Mouse (Mus musculus) cerebellum, adult 9-11 months (tissue): ENCODE results near the gene Midn.

Experiments
- DNase-seq: peaks from one replicate; pipeline ENCODE4 v3.0.0; 2022

Gene Midn

DNA sequence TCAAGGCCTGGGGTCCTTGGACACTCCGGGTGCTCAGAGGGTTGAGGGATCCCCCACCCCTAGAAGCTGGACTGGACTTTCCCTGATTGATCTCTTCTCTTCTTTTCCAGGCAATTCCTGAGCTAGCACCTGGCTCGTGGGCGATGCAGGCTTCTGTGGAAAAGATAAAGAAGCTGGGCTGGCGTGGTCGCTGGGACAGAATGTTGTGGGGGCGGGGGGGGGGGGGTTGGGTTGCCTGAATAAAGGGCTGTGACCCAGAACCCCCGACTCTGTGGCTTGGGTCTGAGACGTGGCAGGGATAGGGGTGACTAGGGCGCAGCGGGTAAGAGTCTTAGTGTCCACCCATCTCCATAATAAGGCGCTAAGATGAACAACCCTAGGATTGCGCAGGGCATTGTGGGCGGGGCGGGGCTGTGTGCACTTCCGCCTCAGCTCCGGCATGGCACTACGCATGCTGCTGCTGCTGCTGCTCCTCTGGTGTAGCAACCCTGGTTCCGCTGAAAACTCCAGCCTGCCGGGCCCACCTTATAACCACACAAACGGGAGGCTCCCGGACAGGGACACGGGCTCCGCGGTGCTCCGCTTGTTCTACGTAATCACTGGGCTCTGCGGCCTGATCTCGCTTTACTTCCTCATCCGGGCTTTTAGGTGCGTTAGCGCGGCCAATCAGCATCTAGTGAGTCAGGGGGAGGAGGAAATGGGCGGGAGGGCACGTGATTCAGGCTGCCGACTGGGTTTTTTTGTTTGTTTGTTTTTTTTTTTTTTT lies 24.6 kb downstream of the Midn start, which contains the start of gene 1600002K03Rik:
TSS of gene 1600002K03Rik (plus strand) at position 418 of the 766 bp plus-strand sequence.
- DNase-seq: peak; percentile 91

DNA sequence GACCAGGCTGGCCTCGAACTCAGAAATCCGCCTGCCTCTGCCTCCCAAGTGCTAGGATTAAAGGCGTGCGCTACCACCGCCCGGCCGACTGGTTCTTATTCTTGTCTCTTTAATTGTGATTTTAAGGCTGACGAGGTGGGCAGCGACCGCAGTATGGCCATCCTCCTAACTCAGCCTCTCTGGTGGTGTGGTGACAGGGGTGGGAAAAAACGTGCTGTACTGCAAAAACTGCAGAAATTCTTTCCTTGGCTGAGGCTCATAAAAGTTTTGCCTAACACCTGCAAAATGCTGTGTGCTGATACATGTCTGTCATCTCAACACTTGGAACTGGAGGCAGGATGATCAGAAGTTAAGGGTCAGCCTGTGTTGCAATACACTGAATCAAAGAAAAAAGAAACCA lies 25.3 kb downstream of the Midn start:
- DNase-seq: peak; percentile 62

DNA sequence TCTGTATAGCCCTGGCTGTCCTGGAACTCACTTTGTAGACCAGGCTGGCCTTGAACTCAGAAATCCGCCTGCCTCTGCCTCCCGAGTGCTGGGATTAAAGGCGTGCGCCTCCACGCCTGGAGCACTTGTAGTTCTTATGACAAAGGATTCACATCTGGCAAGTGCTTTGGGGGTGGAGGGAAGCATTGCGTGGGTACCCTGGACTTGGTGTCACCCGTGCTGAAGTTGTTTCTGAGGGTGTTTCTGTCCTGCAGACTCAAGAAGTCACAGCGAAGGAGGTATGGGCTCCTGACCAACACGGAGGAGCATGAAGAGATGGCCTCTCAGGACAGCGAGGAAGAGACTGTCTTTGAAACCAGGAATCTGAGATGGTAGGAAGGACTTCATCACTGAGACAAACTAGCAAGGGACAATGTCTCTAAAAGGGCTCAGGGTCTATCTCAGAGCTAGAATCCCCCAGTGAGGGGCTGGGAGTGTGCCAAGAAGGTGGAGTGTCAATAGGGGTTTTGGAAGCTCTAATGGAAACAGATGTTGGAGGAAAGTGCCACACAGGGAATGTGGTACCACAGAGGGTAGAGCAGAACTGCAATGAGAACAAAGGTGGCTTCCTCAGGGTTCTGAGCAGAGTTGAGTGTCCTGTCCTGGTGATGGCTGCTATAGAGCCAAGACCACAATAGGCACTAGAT lies 26.0 kb downstream of the Midn start:
- DNase-seq: peak; percentile 69

DNA sequence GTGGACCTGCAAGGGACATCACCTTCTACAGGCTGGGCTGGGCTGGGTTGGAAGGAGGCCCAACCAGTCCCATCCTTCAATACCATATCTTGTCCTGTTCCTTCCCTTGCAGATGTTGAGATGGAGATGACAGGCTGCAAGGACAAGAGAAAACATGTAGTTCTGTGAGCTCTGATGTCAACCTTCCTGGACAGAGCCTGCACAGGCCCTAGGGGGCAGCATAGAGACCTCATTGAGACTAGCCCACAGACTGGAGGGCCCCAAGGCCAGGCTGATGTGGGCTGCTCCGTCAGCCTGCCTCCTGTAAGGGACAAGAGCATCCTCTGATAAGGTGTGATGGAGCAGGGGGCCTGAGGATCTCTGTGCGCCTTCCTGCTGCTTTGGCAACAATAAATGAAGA lies 26.6 kb downstream of the Midn start:
- DNase-seq: peak; percentile 67

DNA sequence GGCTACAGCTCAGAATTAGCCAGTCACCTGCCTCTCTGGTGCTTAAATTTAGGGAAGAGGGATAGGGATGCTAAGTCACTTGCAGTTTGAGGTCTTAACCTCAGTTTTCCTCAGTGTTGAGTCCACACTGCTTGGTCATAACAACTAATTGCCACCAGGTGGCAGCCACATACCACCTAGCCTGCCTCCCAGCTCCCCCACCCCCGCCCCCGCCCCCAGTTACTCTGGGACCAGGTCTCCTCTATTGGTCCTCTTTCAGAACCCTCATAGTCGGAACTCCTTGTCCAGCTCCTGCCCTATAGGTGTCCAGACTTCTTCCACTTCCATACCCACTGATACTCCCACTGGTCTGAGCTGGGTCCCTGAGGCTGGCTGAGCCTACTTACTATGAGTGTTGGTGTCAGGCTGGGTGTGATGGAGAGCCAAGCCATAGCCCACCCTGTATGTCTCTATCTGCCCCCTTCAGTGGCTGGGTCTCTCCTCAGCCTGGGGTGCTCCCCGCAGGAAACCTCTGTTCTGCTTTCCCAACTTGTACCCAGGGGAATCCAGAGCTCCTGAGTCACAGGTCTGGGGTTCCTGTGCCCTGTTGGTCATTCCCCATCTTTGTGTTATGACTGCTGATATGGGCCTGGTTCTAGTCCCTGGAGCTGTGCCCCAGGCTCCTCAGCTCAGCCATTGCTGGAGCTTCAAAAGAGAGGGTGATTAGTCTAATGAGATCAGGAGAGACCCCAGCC lies 27.6 kb downstream of the Midn start:
- DNase-seq: peak; percentile 63

DNA sequence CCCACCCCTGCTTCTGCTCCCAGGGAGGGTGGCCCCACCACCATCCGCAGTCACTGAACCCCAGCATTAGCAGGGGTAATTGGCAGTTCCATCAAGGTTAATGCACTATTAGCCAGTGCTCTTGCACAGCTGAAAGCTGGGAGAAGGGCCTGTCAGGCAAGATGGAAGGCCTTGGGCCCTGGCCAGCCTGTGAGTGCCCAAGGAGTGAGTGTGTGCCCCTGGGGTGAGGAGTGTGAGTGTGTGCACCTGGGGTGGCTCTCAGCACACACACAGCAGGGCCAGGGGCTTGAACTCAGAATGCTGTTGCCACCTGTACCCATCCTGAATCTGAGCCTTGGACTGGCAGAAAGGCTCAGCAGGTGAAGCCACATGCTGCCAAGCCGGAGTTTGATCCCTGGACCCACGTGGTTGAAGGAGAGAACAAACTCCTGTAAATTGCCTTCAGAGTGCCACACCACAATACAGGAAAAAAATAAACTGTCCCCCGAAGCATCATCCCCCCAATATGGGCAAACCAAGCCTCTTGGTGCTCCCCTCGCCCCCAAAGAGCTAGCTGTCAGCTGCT lies 28.3 kb downstream of the Midn start:
- DNase-seq: no peak

DNA sequence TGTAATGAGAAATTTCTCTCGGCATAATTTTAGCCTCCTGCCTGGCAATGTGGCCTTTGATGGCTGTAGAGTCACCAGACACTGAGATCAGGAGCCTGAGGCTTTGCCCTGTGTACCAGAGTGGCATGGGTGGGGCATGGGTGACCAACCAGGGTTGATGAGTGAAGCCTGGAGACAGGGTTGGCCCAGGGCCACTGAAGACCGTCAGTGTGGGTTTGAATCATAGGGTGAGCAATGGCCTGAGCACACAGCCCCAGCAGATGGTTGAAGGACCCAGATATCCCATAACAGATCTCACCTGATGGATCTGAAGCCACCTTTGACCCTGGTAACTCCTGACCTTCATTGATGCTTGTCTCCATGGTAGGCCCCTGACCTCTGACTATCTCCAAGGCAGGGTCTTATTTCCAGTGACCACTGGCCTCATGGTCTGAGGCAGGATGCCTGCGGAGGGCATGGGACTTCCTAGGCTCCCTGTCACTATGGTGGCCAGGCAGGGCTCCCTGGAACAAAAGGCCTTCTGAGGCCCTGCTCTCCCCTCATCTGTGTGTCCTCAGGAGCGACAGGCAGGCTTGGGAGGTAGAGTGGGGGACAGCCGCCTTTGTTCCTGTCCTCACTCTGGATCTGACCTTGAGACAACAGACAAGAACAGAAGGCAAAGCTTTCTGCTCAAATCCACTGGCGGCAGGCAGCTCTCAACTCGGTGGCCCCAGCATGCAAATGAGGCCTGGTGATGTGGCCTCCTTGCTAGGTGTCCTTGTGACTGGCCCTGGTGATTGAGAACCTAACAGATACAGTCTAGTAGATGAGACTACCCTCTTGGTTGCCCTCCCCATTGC lies 29.6 kb downstream of the Midn start:
- peak; percentile 55 for DNase-seq

DNA sequence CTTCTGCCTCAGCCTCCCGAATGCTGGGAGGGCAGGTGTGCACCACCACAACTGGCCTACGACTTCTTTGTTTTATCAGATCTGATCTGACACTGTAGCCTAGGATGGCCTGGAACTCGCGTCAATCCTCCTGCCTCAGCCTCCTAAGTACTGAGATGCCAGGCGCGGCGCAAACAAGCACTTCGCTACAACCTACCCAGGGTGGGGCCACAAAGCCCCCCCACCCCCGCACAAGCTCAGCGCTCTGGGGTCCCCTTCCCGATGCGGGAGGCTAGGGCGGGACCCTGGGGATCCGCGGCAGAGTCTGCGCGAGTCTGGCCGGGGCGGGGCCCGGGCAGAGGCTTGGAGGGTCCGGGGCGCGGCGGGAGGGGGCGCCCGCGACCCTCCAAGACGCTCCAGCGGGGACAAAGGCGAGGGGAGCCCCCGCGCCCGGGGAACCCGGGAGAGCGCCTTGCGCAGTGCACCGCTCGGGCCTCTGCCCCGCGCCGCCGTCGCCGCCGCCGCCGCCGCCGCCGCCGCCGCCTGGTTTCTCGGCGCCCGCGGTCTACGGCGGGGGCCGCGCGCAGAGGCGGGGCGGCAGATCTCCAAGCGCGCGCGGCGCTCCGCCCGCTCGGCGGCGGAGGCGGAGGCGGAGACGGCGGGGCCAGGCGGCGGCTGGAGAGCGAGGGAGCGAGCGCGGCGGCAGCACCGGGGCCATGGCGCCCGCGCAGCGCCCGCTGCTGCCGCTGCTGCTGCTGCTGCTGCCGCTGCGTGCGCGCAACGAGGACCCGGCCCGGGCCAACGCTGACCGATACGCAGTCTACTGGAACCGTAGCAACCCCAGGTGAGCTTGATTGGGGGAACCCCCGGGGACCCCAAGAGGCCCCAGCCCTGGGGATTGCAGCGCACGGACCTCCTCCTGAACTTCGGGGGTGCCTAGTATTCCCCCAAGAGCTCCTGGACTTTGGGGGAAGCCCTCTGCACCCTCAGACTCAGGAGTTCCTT lies 31.3 kb downstream of the Midn start, which contains the start of gene Efna2:
TSS of gene Efna2 (plus strand) at position 415 of the 984 bp plus-strand sequence.
- DNase-seq: peak; percentile 70

DNA sequence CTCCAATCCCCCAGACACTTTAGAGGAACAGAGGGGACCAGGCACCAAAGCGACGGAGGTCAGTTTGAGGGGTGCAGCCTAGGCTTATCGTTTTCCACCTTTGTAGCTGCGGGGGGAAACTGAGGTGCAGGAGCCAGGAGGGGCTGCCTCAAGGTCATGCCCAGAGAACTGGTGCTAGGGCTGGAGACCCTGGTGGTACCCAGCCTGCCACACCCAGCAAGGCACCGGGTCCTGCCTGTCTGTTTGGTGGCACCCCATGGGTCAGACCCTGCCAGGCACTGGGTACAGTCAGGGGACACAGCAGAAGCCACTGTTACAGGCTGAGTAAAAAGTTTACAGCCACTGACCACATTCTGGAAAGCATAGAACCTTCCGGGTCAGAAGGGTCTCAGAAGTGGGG lies 32.2 kb downstream of the Midn start:
- peak; percentile 52 for DNase-seq

DNA sequence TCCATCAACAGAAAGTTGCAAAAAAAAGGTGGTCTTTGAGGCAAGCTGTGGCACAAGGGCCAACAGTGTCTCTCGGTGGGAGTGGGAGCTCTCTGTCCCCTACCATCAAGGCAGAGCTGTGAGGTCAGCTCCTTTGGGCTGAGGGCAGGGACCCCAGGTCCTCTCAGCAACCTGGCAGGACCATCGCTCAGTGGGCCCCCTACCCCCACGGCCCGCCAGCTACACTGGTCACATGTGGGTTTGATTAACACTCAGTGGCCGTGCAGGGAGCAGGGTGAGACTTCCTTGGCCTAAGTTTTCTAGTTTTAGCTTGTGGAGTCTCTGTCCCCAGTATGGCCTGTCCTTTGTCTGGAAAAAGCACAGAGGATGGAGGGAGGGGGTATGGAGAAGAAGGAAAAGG lies 32.8 kb downstream of the Midn start:
- DNase-seq: peak; percentile 36

DNA sequence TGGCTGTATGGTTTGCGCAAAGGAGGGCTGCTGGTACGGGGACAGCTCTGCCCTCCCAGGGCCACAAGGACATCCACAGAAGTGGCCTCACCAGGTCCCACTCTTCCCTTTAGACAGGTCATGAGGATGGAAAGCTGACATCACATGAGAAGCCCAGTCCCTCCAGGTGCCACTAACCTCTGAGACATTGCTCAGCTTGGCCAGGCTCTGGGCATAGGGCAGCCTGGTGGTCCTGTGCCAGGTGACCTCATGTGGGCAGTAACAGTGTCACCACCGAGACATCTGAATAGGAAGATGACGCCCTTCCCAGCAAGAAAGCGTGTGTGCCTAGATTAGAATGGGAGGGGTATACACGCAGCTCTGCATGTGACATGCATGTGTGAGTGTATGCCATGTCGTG lies 34.5 kb downstream of the Midn start:
- peak; percentile 31 for DNase-seq

DNA sequence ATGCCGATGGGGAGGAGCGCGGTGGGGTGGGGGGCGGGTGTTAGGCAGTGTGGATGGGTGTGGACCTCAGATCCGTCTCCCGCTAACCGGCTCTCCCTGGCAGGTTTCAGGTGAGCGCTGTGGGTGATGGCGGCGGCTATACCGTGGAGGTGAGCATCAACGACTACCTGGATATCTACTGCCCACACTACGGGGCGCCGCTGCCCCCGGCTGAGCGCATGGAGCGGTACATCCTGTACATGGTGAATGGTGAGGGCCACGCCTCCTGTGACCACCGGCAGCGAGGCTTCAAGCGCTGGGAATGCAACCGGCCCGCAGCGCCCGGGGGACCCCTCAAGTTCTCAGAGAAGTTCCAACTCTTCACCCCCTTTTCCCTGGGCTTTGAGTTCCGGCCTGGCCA lies 38.6 kb downstream of the Midn start:
- DNase-seq: no peak

DNA sequence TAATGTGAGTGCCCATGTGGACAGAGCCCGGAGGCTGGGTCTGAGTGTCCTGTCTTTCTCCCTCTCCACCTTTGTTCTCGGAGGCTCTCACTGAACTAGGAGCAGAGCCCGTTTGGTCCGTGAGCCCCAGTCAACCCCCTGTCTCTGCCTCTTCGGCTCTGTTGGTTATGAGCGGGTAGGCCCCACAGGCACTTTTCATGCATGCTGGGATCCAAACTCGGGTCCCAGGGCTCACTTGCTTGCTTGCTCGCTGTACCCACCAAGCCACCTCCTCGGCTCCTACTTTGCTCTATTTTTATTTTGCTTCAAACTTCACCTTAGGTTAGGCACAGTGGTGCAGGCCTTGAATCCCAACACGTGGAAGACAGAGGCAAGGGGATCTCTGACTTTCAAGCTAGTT lies 39.7 kb downstream of the Midn start:
- DNase-seq: no peak

DNA sequence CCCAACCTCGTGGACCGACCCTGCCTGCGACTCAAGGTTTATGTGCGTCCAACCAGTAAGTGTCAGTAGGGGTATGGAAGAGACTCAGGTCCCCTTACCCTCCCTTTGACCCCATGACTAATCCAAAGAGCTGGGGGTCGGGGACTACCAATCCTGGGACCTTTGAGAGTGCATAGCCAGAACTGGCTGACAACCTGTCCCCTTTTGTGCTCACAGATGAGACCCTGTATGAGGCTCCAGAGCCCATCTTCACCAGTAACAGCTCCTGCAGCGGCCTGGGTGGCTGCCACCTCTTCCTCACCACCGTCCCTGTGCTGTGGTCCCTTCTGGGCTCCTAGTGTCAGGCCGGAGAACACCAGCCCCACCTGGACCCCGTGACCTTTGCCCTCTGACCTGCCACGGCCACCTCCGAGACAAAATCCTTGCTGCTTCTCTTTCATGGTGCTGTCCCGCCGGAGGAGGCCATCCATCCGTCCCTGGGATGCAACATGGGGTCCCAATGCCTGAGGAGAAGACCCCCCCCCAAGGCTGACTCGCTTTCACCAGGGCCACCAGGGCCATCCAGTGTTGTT lies 40.5 kb downstream of the Midn start:
- peak; percentile 41 for DNase-seq

DNA sequence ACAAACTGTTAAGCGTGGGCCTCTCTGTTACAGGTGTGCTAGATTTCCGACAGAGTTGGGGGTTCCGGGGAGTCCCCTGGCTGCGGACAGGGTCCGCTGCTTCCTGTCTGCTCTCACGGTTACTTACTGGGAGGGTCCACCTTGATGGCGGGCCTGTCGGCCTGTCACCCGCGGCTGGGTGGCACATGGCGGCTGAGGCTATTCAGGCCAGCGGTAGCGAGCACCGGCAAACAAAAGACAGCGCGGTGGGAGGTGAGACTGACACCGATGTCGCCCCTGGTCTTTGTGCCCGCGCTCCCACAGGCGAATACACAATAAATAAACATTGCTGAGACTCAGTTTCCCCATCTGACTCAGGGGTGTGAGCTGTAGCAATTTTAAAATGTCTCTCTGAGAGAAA lies 41.9 kb downstream of the Midn start:
- DNase-seq: peak; percentile 21

DNA sequence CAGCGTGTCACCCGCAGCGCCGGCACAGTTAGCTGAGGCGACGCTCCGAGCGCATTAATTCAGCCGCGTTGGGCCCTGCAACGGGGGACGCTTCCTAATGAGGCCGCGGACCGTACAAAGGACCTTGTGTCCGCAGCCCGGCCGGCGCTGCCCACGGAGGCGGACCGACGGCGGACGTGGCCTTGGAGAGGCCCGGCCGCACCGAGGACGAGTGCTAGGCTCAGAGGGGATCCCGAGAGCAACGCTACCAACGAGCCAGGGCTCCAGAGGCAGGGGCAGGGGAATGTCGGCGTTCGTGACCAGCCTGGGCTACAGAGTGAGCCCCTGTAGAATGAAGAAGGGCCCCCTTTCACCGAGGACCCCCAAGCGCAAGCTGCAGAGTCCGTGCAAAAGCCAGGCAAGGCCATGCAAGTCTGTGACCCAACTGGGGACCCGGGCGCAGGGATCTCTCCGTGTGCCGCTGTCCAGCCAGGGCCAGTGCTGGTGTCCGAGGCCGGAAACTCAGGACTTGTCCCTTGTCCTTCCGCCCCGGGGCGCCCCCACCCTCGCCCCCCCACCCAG lies 42.5 kb downstream of the Midn start:
- peak; percentile 44 for DNase-seq

DNA sequence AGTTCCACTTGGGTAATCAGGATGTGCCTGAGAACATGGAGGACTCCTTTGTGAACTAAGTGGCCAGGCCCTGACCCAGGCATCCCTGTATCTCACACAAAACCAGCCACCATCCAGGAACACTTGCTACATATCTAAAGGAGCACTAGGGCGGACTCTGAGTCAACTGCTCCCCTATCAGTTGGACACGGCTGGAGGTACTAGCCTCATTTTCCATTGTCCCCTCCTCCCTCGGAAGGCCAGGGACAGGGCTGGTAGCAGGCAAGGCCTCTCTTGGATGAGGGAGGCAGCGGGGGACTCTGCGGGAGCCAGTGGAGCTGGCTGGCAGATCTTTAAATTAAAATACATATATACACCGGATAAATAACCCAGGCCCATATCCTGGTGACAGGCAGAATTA lies 45.9 kb downstream of the Midn start:
- peak; percentile 5 for DNase-seq

DNA sequence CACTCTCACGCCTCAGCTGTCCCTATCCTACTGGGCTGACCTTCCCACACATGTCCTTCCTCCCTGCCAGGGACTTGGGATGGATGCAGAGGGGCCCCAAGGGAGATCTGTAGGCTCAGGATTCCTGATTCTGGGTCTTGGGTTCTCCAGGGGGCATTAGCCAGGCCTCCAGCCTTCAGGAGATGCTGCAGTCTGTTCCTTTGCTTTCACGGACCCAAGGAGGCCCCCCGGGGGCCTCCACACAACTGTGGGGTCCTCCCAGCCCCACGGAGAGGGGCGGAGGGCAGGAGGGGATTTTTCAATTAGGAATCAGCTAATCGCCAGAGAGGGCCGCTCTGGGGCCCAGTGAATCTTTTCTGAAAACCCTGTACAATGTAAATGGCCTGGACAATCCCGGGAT lies 46.4 kb downstream of the Midn start:
- DNase-seq: no peak

DNA sequence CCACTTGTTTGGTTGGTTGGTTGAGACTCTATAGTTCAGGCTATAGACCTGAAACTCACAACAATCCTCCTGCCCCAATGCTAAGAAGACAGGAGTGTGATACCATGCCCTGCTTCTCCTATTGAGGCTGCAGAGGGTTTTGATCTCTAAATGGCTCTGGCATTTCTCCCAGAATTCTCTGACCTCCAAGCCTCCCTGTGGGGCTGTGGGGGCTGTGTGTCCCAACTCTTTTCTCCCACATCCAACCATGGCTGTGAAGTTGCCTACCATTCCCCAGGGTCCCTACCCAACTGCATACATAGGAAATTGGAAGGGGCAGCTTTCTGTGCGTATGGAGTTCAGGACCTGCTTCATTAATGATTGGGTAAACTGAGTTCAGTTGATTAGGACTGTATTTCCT lies 48.1 kb downstream of the Midn start:
- DNase-seq: no peak
